Mouse (Mus musculus) midbrain, embryonic 12.5 days (tissue): ENCODE data around the gene Gria2. TPM values are rescaled to one million over a fixed set of nuclear protein-coding genes. Genes with fewer than 3 reads are reported as not detected.

Experiments
- ATAC-seq: fragments of 200-750 bp; cut with Nextera tagmentation; 2 replicates; pipeline ENCODE4 v1.8.0; 2017; ENCODE audit warnings: low read depth, moderate TSS enrichment, moderate library complexity; ENCODE audit not compliant: low FRiP score
- H3K27ac ChIP-seq: fragments of 300-500 bp; sonication (generic); replicated peaks from 2 replicates; pipeline ENCODE4 v1.5.1; 2016; ENCODE audit warnings: mild to moderate bottlenecking
- H3K27me3 ChIP-seq: fragments of 300-500 bp; sonication (generic); 2 replicates; pipeline ENCODE4 v1.6.1; 2016; ENCODE audit warnings: mild to moderate bottlenecking
- H3K36me3 ChIP-seq: fragments of 300-500 bp; sonication (generic); 2 replicates; pipeline ENCODE4 v1.6.1; 2016
- H3K4me1 ChIP-seq: fragments of 300-500 bp; sonication (generic); 2 replicates; pipeline ENCODE4 v1.6.1; 2016
- H3K4me2 ChIP-seq: fragments of 300-500 bp; sonication (generic); replicated peaks from 2 replicates; pipeline ENCODE4 v1.6.1; 2016; ENCODE audit warnings: mild to moderate bottlenecking, moderate library complexity
- H3K4me3 ChIP-seq: fragments of 300-500 bp; sonication (generic); 2 replicates; pipeline ENCODE4 v1.5.1; 2016; ENCODE audit warnings: mild to moderate bottlenecking
- H3K9ac ChIP-seq: fragments of 300-500 bp; sonication (generic); replicated peaks from 2 replicates; pipeline ENCODE4 v1.6.1; 2016; ENCODE audit warnings: mild to moderate bottlenecking, moderate library complexity
- H3K9me3 ChIP-seq: fragments of 300-500 bp; sonication (generic); 2 replicates; pipeline ENCODE4 v1.6.1; 2016; ENCODE audit warnings: mild to moderate bottlenecking
- WGBS: fragments of 180-500 bp; shearing (Covaris S2); methylation state at CpG from one replicate; pipeline ENCODE4 v1.1.7; 2016; 5-methylcytosine and 5-hydroxymethylcytosine counted together
- polyA plus RNA-seq: library from polyadenylated mRNA; unstranded; fragments of >200 nt; fragmentation: Nextera tagmentation; extraction: Ambion mirVana; gene quantifications from 2 replicates; pipeline ENCODE4 v1.2.1, GENCODE M21; 2016

Gria2 gene
- polyA plus RNA-seq, 1 experiment from 2014 or later: 37.5 TPM

GRCm38 (mm10) chr3:80800995-80801826, 1.4 kb downstream of the Gria2 start:
- no peaks in the 10 kb centered on the region for H3K9me3 ChIP-seq
- no peaks in the 10 kb centered on the region for H3K27me3 ChIP-seq
- H3K4me2 ChIP-seq: peak overlapping the region; percentile 81
- H3K27ac ChIP-seq: peak overlapping the region; percentile 79
- 7% methylated on average over 33 of the region's 33 CpGs for WGBS
- H3K9ac ChIP-seq: peak overlapping the region; percentile 72
- H3K4me3 ChIP-seq: peak overlapping the region; percentile 60
- no peaks in the 10 kb centered on the region for H3K36me3 ChIP-seq
- H3K4me1 ChIP-seq: peaks cover 3% of the 10 kb centered on the region; the same call in 1 of the 2 replicates
- peak; percentile 72 for ATAC-seq

- H3K27me3 ChIP-seq: no peaks in the 10 kb centered on the region
- WGBS: 3% methylated on average over 29 of the region's 29 CpGs
- H3K4me2 ChIP-seq: peak overlapping the region; percentile 81
- no peaks in the 10 kb centered on the region for H3K36me3 ChIP-seq
- peaks cover 3% of the 10 kb centered on the region; the same call in 1 of the 2 replicates for H3K4me1 ChIP-seq
- peak overlapping the region; percentile 60 for H3K4me3 ChIP-seq
- ATAC-seq: peak; percentile 31
- H3K27ac ChIP-seq: peak overlapping the region; percentile 79
- peak overlapping the region; percentile 72 for H3K9ac ChIP-seq
- no peaks in the 10 kb centered on the region for H3K9me3 ChIP-seq
Observed at GRCm38 (mm10) chr3:80800299-80800994, 2.2 kb downstream of the Gria2 start.

GRCm38 (mm10) chr3:80797935-80798334, 4.7 kb downstream of the Gria2 start:
- Histone ChIP-seq H3K27ac (no peak overlapping the region), H3K27me3 (no peaks in the 10 kb centered on the region), H3K9me3 (no peaks in the 10 kb centered on the region), H3K4me1 (peaks cover 3% of the 10 kb centered on the region; the same call in 1 of the 2 replicates), H3K36me3 (no peaks in the 10 kb centered on the region), H3K4me3 (no peak overlapping the region), H3K4me2 (no peak overlapping the region), H3K9ac (no peak overlapping the region)
- 69% methylated on average over 1 of the region's 1 CpGs for whole genome bisulfite sequencing
- no peak for ATAC-seq

DNA sequence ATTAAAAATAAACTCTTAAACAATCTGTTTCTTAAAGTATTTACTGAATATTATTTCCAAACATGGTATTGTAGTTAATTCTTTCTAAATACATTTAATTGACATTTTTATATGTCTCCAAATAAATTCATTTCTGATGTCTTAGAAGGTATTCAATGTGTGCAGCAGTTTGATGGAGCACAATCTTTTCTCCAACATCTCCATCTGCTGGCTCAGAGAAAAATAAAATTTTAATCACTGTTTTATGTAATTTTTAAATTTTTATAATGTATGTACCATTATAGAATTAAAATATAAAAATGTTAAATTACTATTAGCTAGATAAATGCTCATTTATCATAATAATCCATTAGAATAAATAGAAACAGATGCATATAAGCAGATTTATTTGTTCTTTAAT, 5.9 kb downstream of the Gria2 start:
- peaks cover 3% of the 10 kb centered on the region; the same call in 1 of the 2 replicates for H3K4me1 ChIP-seq
- H3K9ac ChIP-seq: no peak overlapping the region
- no peaks in the 10 kb centered on the region for H3K27me3 ChIP-seq
- no peak overlapping the region for H3K4me3 ChIP-seq
- H3K4me2 ChIP-seq: no peak overlapping the region
- no peaks in the 10 kb centered on the region for H3K36me3 ChIP-seq
- H3K9me3 ChIP-seq: no peaks in the 10 kb centered on the region
- H3K27ac ChIP-seq: no peak overlapping the region
- ATAC-seq: no peak

GRCm38 (mm10) chr3:80795284-80795683, 7.4 kb downstream of the Gria2 start:
- Histone ChIP-seq H3K27me3 (no peaks in the 10 kb centered on the region), H3K9ac (no peak overlapping the region), H3K4me2 (no peak overlapping the region), H3K4me1 (0 out of 2 replicates have a peak, but pooled peaks cover 2% of the 10 kb centered on the region), H3K36me3 (no peaks in the 10 kb centered on the region), H3K4me3 (no peak overlapping the region), H3K9me3 (no peaks in the 10 kb centered on the region), H3K27ac (no peak overlapping the region)
- WGBS: 85% methylated on average over 2 of the region's 2 CpGs
- ATAC-seq: no peak

GRCm38 (mm10) chr3:80787116-80787744, 15.4 kb downstream of the Gria2 start:
- Histone ChIP-seq H3K4me1 (no peaks in the 10 kb centered on the region), H3K9ac (no peak overlapping the region), H3K4me3 (no peak overlapping the region), H3K27me3 (no peaks in the 10 kb centered on the region), H3K36me3 (no peaks in the 10 kb centered on the region), H3K27ac (no peak overlapping the region), H3K4me2 (no peak overlapping the region), H3K9me3 (no peaks in the 10 kb centered on the region)
- no peak for ATAC-seq
- 88% methylated on average over 3 of the region's 3 CpGs for WGBS

DNA sequence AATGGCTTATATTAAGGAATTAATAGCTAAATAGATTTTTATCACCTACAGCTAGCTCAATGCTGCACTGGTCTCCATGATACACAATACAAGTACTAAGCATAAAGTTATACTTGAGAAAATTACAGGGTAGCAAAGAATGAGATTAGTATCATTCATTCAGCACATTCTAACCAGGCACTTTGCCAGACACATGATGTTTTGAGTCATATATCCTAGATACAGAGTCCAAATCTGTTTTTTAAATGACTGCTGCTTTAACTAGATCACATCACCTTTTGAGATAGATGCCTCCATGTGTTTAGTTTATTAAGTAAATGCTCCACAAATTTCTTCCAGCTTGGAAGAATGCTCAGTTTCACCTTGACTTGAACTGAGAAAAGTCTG, 21.5 kb downstream of the Gria2 start:
- no peak overlapping the region for H3K4me3 ChIP-seq
- no peaks in the 10 kb centered on the region for H3K36me3 ChIP-seq
- H3K4me1 ChIP-seq: no peaks in the 10 kb centered on the region
- no peak for ATAC-seq
- H3K27ac ChIP-seq: no peak overlapping the region
- H3K4me2 ChIP-seq: no peak overlapping the region
- H3K9me3 ChIP-seq: no peaks in the 10 kb centered on the region
- H3K27me3 ChIP-seq: no peaks in the 10 kb centered on the region
- no peak overlapping the region for H3K9ac ChIP-seq

- Histone ChIP-seq H3K4me3 (no peak overlapping the region), H3K36me3 (no peaks in the 10 kb centered on the region), H3K9ac (no peak overlapping the region), H3K4me1 (no peaks in the 10 kb centered on the region), H3K27ac (no peak overlapping the region), H3K4me2 (no peak overlapping the region), H3K27me3 (no peaks in the 10 kb centered on the region), H3K9me3 (no peaks in the 10 kb centered on the region)
- WGBS: 84% methylated on average over 4 of the region's 4 CpGs
- ATAC-seq: no peak
Observed at GRCm38 (mm10) chr3:80780383-80781143, 22.1 kb downstream of the Gria2 start.

DNA sequence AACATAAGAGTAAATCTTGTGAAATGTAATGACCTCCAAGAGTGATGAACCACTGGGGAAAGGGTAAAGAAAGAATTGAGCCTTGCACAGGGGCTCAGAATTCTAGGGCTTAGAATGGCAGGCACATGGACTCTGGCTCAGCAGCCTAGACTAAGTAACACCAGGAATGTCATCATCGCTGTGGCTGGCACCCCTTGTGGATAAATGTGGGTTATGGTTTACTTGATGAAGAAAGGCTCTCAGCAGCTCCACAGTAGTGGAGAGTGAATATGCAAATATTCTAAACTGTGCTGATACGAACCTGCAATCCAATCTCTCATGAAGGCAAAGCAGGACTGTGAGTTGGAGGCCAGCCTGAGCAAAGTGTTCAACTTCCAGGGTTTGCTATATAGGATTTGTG, 26.0 kb downstream of the Gria2 start:
- H3K27me3 ChIP-seq: no peaks in the 10 kb centered on the region
- H3K4me2 ChIP-seq: no peak overlapping the region
- no peaks in the 10 kb centered on the region for H3K9me3 ChIP-seq
- H3K27ac ChIP-seq: no peak overlapping the region
- H3K36me3 ChIP-seq: no peaks in the 10 kb centered on the region
- WGBS: 63% methylated on average over 2 of the region's 2 CpGs
- H3K9ac ChIP-seq: no peak overlapping the region
- ATAC-seq: no peak
- H3K4me1 ChIP-seq: no peaks in the 10 kb centered on the region
- no peak overlapping the region for H3K4me3 ChIP-seq

- H3K4me2 ChIP-seq: no peak overlapping the region
- WGBS: 95% methylated on average over 4 of the region's 4 CpGs
- H3K4me1 ChIP-seq: no peaks in the 10 kb centered on the region
- no peaks in the 10 kb centered on the region for H3K9me3 ChIP-seq
- no peaks in the 10 kb centered on the region for H3K27me3 ChIP-seq
- H3K9ac ChIP-seq: no peak overlapping the region
- no peak for ATAC-seq
- H3K4me3 ChIP-seq: no peak overlapping the region
- H3K36me3 ChIP-seq: no peaks in the 10 kb centered on the region
- no peak overlapping the region for H3K27ac ChIP-seq
Observed at GRCm38 (mm10) chr3:80775971-80776370, 26.7 kb downstream of the Gria2 start.

DNA sequence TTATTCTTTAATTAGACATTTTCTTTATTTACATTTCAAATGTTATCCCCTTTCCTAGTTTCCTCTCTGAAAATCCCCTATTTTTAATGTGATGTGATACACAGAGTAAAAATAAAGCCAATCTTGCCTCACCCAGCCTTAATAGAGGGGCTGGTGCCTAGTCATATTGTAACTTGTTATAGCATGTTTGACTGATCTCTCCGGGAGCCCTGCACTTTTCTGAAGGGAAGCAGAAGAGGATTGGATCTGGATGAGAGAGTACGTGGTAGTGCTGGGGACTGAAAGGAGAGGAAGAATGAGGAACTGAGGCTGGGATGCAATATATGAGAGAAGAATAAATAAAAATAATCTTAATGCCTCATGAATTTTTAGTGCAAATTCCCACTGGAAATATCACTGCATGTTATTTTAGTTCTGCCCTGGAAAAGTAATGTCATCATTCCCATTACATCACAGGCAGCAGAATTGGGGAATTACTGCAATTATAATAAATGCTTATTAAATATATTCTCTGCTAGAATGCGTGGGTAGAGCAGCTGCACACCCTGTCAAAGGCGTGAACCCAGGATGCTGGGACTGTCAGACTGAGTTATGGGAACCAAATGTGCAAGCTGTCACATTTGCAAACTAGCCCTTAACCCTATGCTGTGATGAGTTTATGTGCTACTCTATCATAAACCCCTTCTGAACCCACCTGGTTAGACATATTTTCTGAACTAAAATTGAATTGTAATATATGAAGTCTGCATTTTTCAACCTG, 28.4 kb downstream of the Gria2 start:
- Histone ChIP-seq H3K4me2 (no peak overlapping the region), H3K9me3 (no peaks in the 10 kb centered on the region), H3K36me3 (no peaks in the 10 kb centered on the region), H3K27me3 (no peaks in the 10 kb centered on the region), H3K4me1 (no peaks in the 10 kb centered on the region), H3K27ac (no peak overlapping the region), H3K9ac (no peak overlapping the region), H3K4me3 (no peak overlapping the region)
- 80% methylated on average over 4 of the region's 4 CpGs for WGBS
- no peak for ATAC-seq
